In the genomic region with DNA sequence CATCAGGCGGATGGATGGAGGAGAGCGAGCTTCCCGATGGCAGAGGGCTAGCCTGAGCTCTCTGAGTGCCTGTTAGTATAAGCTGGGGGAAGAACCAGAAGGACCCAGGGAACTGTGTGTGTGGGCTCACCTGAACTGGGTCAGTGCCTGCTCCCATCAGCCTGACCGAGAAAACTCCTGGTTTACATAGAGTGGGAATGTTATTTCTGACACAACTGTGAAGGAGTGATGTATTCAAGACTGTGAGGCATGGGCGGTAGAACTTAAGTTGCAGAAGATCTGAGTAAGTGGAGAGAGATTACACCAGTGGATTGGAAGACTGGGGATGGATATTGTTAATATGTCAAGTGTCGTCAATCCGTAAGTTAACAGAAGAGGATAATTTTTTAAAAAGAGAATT, we compare ENCODE assay signal across 11 mouse cellular contexts. TPM values are rescaled to one million over a fixed set of nuclear protein-coding genes. Genes with fewer than 3 reads are reported as not detected.
"Had no signal": no experiment of that assay in that cellular context is flagged by ENCODE, and none has a peak within 500 bp of the region (broad histone marks: within the 10 kb centered on the region; RNA-seq: fewer than 3 reads in every experiment).

No protein-coding gene starts in this region.

- DNase-seq: retina, postnatal 1 day; right cerebral cortex, postnatal 25 days; right cerebral cortex, postnatal 4 days; spleen, adult 18-20 months; thymus, adult 18-20 months; thymus, adult 2 months; thymus, postnatal 14 days; thymus, postnatal 25 days; thymus, postnatal 36 days; thymus, postnatal 4 days had no signal

RNA-seq across cellular contexts. Expression of a gene that starts 11.8 kb away (rescaled TPM):
- polyA plus RNA-seq: thymus, postnatal 0 days had no signal
